Mouse (Mus musculus): Measurements from ENCODE around the gene Plppr2.

Gene Plppr2

DNA sequence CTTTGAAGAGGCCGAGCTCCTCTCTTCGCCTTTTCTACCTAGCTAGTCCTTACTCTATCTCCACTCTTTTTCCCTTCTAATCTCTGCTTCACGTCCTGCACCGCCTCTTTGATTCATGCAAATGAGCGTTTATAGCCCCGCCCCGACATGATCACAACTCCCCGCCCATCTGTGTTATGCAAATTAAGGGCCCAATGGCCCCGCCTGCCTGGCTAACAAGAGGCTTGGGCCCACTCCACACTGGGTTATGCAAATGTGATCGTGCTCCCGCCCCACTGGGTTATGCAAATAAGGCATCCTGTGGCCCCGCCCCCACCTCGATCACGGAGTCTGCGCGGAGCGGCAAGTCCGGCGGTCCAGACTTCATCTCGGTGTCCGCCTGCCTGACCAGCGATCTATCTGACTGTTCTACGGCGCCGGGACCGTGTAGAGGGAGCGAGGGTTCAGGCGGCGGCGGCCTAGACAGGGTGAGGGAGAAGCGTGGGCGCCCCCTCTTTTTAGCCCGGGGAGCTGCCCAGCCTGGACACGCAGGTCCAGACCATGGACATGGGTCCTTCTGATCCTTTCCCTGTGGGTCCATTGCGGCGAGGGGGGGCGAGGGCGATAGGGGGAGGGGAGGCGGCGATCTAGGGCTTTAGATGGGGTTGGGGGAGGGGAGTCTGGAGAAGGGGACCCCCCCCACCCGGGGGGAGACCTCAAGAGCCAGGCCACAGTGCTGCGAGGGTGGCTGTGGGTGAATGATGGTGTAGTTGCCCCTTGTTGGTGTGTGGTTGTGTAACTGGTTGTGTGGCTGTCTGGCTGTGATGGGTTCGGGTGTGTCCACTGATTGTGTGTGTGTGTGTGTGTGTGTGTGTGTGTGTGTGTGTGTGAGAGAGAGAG lies at the start of gene Plppr2:
Plppr2 (plus strand) TSS at position 342 of the 879 bp plus-strand sequence.
- DNase-seq, result peak; percentile 100

DNA sequence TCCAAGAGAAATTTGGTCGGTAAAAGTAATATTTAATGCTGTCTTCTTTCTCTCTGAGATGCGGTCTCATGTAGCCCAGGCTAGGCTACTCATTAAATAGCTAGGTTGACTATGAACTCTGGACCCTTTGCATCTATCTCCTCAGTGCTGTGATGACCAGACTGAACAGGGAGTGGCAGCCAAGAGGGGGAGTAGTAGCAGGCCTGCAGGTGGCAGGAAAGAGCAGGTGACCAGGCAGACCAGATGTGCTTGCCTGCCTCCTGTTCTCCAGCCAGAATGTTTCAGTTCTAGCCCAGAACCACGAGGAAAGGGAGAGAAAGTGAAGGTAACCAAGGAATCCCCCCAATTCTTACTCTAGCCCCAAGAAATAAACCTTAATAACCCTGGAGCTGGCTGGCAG lies 47.6 kb upstream of the Plppr2 start:
- no peak for DNase-seq

DNA sequence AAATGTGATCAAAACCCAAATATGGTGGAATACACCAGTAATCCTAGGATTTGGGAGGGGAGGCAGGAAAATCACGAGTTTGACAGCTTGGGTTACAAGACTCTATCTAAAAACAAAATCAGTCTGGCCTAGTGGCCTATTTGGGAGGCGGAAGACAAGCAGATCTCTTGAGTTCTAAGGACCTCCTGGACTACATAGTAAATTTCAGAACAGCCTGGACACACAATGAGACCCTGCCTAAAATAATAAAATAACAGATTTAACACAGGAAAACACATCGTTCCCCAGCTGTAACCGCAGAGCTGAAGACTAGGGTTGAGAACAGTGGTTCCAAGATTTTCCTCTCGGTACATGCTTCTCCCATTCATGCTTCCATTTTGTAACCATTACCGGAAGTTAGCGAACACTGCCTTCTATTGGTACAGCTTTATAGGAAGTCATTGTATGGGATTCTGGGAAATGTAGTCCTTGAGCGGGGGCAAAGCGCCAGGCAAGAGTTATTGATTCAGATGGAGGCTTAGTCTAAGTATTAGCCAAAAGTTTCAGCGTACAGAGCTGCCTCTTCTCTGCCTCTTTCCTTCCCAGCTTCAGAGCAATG lies 35.5 kb upstream of the Plppr2 start:
- DNase-seq, result peak; percentile 77

DNA sequence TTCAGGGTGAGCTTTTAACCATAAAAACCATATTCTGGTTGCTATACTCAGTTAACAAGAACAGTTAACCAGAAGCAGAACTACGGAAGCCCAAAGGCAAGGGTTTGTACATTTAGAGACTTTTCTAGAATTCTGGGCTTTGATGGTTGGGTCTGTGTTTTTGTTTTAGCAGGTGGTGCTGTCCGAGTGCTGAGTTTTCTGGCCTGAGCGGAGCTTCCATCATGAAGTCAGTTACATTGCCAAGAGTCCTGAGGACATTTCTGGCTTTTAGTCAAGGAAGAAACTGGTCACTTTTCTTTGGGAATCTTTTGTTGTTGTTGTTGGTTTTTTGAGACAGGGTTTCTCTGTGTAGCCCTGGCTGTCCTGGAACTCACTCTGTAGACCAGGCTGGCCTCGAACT lies 32.8 kb upstream of the Plppr2 start:
- DNase-seq, result no peak

DNA sequence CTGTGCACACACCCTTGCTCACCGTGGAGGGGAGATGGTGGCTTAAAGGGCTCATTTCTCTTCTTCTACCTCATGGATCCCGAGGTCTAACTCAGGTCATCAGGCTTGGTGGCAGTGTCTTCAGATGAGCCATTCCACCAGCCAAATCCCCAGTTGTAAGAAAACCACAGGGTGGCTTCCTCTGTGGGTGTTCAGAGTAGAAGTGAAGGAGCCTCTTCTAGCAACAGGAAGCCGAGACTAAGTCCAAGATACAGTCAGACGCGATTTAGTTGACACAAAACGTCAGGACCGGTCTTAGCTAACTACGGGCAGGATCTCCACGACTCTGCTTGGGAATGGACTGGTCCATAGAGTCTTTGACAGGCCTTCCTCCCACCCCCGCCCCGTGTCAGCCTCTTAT lies 28.6 kb upstream of the Plppr2 start:
- no peak for DNase-seq

DNA sequence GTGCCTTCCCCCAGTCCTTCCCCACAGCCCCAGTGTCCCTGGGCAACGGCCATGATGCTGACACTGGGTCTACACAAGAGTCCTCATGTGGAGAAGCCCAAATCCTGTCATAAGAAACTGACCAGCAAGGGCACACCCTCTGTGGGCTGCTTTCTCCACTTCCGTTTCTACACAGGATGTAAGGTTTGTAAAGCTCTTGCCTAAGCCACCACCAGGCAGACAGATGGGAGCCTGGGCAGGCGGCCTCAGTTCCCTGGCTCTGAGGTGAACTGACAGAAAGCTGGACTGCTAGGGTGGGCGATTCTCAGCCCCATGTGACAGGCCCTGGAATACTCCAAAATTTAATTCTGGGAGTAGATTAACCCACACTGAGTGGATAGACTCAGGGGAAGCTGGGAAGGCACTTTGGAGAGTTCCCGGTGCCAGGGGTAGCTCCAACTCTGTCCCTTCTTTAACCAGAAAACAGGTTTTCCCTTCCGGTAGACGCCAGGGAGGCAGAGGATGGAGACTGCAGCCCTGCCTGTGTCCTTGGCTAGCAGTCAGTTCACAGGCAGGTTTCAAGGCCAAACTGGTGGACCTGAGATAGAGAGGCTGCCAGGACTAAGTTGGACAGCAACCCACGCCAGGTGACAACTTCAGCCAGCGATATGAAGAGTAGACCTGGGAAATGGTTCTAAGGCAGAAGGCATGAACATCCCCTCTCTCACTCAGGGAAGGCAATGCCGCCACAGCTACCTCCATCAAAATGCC lies 27.2 kb upstream of the Plppr2 start:
- peak; percentile 58 for DNase-seq

DNA sequence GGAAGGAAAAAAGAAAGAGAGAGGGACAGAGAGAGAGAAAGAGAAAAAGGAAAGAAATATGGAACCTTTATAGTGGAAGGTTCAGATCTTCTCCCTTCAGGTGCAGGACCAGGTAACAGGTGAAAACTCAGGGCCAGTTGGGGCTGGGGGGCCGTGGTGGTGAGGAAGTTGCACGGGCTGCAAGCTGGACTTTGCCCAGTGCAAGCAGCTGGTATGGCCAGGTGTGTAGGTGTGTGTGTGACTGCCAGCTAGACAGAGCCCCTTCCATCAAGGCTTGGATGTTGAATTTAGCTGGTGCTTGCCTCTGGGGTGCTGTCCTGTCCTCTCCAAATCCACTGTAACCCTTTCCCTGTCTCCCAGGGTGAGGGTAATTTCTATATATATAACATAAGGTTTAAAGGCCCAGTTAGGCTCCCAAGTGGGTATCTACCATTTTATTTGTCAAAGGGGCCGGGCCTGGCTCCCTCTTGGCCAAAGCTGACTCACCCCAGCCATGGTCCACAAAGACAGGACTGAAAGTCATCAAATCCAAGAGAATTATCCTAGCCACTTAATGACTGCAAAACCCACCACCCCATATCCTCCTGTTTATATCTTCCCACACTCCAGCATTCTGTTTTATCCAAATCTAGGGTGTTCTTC lies 19.9 kb upstream of the Plppr2 start:
- no peak for DNase-seq

DNA sequence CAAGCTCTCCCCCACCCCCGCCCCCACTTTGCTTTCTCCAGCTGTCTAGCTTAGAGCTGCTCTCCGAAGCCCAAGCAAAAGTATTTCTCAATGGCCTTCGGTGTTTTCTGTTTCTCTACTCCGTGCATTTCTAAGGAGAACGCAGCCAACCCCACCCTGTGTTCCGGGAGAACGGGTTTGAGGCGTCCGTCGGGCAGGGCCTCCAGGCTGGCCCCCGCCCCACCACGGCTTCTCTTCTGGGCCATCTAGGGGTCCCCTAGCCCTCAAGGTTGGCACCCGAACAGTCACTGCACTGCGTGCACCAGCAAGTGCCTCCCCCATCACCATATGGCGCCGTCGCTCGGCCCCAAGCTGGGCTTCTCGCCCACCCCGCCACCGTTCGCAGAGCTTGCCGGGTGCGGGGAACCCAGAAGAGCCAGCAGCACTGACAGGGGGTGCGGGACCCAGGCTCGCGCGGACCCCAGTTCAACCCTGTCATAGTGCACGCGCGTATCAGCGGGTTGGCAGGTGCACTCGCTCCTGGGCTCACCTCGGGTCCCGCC lies 19.3 kb upstream of the Plppr2 start:
- no peak for DNase-seq

DNA sequence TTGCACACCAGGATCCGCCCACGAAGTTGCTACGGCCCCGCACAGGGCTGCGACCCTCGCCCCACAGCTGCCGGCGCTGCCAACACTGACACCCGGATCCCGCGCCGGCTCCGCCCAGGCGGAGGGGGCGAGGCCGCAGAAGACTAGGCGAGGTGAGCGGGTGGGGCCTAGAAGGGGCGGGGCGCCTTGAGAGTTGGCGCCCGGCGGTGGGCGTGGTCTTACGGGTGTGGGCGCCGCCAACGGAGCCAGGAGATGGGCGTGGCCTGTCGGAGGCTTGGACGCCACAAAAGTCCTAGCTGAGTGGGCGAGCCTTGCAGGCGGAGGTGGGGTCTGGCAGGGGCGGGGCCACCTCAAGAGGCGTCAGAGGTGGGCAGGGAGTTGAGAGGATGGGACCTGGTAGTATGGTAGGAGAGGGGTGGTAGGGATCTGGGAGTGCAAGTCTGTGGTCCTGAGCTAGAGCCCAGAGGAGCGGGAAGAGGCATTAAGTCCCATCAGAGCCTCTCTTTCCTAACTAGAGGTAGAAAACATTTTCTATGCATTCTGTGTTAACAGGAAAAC lies 18.7 kb upstream of the Plppr2 start, which contains the start of gene Rab3d:
Rab3d (minus strand) TSS at position 158 of the 558 bp plus-strand sequence.
- DNase-seq, result peak; percentile 92

DNA sequence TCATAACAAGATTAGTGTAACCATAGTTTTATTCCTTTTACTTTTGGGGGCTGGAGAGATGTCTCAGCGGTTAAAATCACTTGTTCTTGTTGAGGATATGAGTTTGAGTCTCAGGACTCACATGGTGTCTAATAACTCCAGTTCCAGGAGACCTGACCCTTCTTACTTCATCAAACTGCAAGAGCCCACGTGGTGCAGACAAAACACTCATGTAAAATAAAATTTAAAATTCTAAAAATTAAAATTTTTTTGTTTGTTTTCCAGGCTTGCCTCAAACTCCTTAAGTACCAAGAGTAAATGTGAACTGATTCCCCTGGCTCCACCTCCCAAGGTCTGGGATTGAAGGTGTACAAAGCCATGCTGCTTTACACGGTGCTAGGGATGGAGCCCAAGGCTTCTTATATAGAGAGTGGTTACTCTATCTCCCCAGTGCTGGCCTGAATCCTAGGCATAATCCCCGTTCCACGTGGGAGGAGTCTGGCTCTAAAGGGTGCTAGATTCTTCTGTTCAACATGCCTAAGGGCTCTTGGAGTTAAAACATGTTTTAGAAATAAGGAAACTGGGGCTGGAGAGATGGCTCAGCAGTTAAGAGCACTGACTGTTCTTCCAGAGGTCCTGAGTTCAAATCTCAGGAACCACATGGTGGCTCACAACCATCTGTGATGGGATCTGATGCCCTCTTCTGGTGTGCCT lies 18.0 kb upstream of the Plppr2 start:
- DNase-seq, result no peak

DNA sequence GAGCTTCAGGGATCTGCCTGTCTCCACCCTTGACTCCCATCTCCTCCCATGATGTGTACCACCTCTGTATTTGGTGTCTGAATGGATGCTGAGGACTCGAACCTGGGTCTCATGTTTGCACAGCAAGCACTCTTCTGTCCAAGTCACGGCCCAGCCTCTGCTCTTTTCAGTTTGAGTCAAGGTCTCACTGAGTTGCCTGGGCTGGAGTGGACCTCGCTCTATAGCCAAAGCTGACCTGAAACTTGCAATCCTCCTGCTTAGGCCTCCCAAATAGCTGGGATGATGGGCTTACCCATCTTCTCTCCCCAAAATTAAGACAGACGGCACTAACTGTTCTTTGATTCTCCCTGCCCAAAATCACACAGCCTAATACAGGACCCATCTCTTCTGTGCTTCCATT lies 13.8 kb upstream of the Plppr2 start:
- no peak for DNase-seq

DNA sequence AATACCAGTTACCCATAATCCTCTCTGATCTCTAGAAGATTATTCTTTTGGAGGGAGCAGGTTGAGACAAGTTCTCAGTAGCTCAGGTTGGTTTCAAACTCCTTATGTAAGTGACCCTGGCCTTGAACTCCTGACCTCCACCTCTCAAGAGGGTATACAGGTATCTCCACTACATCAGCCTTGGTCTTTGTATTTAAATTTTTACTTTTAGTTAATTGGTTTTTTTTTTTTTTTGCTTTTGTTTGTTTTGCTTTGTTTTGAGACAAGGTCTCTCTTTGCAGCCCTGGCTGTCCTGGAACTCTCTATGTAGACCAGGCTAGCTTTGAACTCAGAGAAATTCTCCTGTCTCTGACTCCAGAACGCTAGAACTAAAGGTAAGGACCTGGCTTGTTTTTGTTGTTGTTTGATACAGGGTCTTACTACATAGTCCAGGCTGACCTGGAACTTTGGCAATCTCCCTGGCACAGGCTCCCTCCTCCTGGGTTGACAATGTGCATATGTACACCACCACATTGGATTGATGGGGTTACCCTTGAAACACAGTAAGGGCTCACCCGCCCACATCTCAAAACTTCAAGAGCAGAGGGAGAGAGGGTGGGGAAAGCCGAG lies 13.2 kb upstream of the Plppr2 start:
- no peak for DNase-seq

DNA sequence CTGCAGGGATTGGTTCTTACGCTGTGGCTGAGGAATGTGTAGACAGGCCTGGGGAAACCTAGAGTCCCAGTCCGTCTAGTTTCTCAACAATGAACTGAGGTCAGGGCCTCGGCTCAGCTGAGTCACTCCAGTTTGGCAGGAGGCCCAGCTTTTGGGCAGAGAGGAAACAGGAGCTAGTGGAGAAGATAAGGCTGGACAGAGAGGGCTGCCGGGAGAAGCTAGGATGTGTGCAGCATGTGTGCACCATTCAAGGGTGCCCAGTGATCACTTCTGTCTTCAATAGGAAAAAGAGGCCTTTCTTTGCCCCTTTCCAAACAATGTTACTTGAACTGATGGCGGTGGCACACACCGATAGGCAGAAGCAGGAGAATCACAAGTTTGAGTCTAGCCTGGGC lies 12.7 kb upstream of the Plppr2 start:
- DNase-seq, result peak; percentile 53

DNA sequence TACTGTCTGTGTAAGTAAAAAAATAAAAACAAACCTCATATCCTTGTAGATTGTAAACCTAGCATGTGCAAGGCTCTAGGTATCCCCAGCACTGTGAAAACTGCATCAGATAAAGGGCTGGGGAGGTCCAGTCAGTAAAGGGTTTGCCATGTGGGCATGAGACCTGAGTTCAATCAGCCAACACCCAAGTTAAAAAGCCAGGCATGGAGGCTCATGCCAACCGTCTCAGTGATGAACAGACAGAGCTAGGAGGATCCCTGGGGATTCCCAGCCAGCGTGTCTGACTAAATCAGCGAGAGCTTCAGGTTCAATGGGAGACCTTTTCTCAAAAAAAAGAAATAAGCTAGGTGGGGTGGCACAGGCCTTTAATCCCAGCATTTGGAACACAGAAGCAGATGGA lies 11.8 kb upstream of the Plppr2 start:
- DNase-seq, result peak; percentile 31

DNA sequence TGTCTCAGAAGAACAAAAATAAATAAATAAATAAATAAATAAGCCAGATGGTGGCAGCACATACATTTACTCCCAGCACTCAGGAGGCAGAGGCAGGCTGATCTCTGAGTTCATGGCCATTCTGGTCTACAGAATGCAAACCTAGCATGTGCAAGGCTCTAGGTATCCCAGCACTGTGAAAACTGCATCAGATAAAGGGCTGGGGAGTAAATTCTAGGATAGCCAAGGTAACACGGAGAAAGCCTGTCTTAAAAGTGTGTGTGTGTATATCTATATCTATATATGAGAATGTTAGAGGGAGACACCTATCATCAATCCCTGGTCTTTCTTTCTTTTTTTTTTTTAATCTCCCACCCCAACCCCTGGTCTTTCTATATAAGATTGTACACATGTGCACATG lies 11.3 kb upstream of the Plppr2 start:
- DNase-seq, result no peak

DNA sequence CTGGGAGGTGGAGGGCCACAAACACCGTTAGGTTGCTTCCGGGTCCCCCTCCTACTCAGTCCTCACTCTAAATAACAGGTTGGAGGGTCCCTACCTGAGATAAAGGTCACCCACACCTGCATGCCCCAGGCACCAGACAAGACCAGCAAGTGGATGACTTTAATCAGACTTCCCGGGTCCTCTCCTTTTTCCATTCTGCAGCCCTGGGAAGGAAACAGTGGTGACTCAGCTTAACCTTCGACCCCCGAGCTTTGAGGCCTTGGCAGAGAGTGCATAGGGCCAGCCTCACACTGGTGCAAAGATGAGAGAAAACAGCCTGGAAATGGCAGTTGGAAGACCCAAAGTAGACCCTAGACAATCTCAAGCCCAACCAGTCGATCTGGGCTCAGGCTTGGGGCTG lies 10.7 kb upstream of the Plppr2 start:
- peak; percentile 51 for DNase-seq

DNA sequence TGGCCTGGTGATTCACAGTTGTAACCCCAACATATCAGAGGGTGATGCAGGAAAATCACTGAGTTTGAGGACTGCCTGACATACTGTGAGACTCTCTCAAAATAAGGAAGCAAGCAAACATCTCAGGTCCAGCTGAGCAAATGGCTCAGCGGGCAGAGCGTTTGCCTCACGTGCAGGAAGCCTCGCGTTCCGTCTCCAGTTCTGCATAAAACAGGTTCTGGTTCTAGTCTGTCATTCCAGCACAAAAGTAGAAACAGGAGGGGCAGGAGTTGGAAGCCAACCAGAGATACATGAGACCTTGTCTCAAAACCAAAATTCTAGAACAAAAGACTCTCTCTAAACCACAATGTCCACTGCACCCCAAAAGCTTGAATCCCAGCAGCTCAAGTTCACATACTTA lies 10.0 kb upstream of the Plppr2 start:
- peak; percentile 51 for DNase-seq

DNA sequence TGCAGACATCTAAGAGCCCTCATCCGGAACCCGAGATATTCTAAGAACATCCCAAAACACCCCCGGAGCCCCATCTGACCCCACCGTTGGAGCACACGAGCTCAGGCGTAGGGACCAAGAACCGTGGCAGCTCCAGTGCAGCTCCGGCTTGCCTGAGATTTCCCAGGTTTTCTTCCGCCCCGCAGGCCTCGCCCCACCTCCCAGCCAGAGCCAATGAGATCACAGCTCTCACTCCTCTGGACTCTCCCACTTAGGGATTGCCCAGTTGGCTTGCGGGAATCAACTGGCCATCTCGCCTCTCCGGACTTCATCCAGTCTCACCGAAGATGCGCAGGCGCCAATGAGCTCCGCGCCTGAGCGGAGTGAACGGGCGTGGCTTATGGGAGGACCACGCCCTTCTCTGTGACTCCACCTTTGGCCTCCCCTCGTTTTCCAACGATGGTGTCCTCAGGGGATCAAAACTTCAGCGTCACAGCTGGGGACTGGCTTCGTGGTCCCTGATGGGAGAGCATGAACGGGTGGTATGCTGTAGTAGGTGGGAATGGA lies 9.6 kb upstream of the Plppr2 start, which contains the start of the genes Ccdc159 and Tmem205:
Ccdc159 (plus strand) TSS at position 264 of the 546 bp plus-strand sequence.
Tmem205 (minus strand) TSS at position 349 of the 546 bp plus-strand sequence.
- DNase-seq, result peak; percentile 98

DNA sequence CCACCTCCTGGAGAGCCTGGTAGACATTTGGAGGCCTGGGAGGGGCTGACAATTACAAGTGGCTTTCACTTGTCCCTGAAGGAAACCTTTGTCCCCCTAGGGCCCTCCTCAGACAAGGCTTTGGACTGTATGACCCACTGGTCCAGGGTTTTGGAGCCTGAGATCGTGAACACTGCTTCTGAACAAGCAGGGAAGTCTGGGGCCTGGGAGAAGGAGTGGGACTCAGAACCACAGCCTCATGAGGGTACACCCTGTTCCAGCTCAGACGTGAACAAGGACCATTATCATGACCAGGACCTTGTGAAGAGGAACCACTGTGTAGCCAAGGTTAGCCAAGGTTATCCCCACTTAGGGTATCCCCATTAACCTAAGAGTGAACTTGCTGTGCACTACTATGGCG lies 7.6 kb upstream of the Plppr2 start:
- no peak for DNase-seq

DNA sequence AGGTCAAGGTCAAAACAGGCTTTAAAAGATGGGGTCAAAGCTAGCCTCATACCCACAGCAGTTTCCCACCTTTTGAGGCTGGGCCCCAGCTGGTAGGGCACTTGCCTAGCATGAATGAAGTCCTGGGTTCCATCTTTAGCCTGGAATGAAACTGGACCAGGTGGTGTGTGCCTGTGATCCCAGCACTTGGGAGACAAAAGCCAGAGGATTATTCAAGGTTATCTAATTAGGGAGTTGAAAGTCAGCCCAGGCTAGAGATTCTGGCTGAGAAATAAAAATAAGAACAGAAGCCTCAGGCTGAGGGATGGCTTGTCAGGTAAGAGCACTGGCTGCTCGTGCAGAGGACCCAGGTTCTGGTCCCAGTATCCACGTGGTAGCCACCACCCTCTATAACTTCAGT lies 4.8 kb upstream of the Plppr2 start:
- no peak for DNase-seq

Data from cerebellum, adult 9-11 months (tissue).